Mouse (Mus musculus): ENCODE results near the gene Cav3. TPM values are rescaled to one million over a fixed set of nuclear protein-coding genes. Genes with fewer than 3 reads are reported as not detected.
A peak's percentile ranks its signal among the peaks of the same experiment; 100 is the strongest.

Cav3 gene
- under 1 TPM; 0.86 to 0.92 TPM for total RNA-seq (2021)
- long read RNA-seq: 0 reads

GRCm38 (mm10) chr6:112459341-112459749 lies at the start of gene Cav3:
Gene Cav3, plus strand, starts transcription at chr6:112459505.
- DNase-seq (ENCODE audit: low spot score in 2 of 2): no peak

- DNase-seq (ENCODE audit: low spot score in 2 of 2): peak; percentile 32 to 40
Observed at GRCm38 (mm10) chr6:112419333-112419732, 40.0 kb upstream of the Cav3 start.

GRCm38 (mm10) chr6:112420883-112421282 lies 38.4 kb upstream of the Cav3 start:
- no peak for DNase-seq (ENCODE audit: low spot score in 2 of 2)

GRCm38 (mm10) chr6:112423746-112424501 lies 35.4 kb upstream of the Cav3 start:
- DNase-seq (ENCODE audit: low spot score in 2 of 2): no peak

- DNase-seq (ENCODE audit: low spot score in 2 of 2): no peak
Observed at GRCm38 (mm10) chr6:112426018-112426732, 33.1 kb upstream of the Cav3 start.

GRCm38 (mm10) chr6:112445675-112446074 lies 13.6 kb upstream of the Cav3 start:
- DNase-seq (ENCODE audit: low spot score in 2 of 2): no peak

- DNase-seq (ENCODE audit: low spot score in 2 of 2): no peak
Observed at GRCm38 (mm10) chr6:112461459-112461858, 2.2 kb downstream of the Cav3 start.

GRCm38 (mm10) chr6:112463331-112463730 lies 4.0 kb downstream of the Cav3 start:
- no peak for DNase-seq (ENCODE audit: low spot score in 2 of 2)

- DNase-seq (ENCODE audit: low spot score in 2 of 2): no peak
Observed at GRCm38 (mm10) chr6:112465441-112465840, 6.1 kb downstream of the Cav3 start.

- no peak for DNase-seq (ENCODE audit: low spot score in 2 of 2)
Observed at GRCm38 (mm10) chr6:112466001-112466400, 6.7 kb downstream of the Cav3 start.

GRCm38 (mm10) chr6:112471644-112472043 lies 12.3 kb downstream of the Cav3 start:
- DNase-seq (ENCODE audit: low spot score in 2 of 2): no peak

GRCm38 (mm10) chr6:112479861-112480260 lies 20.6 kb downstream of the Cav3 start:
- no peak for DNase-seq (ENCODE audit: low spot score in 2 of 2)

- peak in 1 of 2 experiments; percentile 51 for DNase-seq (ENCODE audit: low spot score in 2 of 2)
Observed at GRCm38 (mm10) chr6:112484316-112484715, 25.0 kb downstream of the Cav3 start.

- no peak for DNase-seq (ENCODE audit: low spot score in 2 of 2)
Observed at GRCm38 (mm10) chr6:112487993-112488392, 28.7 kb downstream of the Cav3 start.

GRCm38 (mm10) chr6:112488821-112489180 lies 29.5 kb downstream of the Cav3 start:
- no peak for DNase-seq (ENCODE audit: low spot score in 2 of 2)

- DNase-seq (ENCODE audit: low spot score in 2 of 2): no peak
Observed at GRCm38 (mm10) chr6:112489181-112489909, 30.0 kb downstream of the Cav3 start.

- no peak for DNase-seq (ENCODE audit: low spot score in 2 of 2)
Observed at GRCm38 (mm10) chr6:112489910-112490559, 30.7 kb downstream of the Cav3 start, which contains the start of gene Oxtr. Gene Oxtr, minus strand, starts transcription at chr6:112489943.

GRCm38 (mm10) chr6:112490625-112491242 lies 31.4 kb downstream of the Cav3 start:
- DNase-seq (ENCODE audit: low spot score in 2 of 2): peak; percentile 74 to 90

- no peak for DNase-seq (ENCODE audit: low spot score in 2 of 2)
Observed at GRCm38 (mm10) chr6:112491521-112491920, 32.2 kb downstream of the Cav3 start.

- no peak for DNase-seq (ENCODE audit: low spot score in 2 of 2)
Observed at GRCm38 (mm10) chr6:112492656-112493055, 33.4 kb downstream of the Cav3 start.

- no peak for DNase-seq (ENCODE audit: low spot score in 2 of 2)
Observed at GRCm38 (mm10) chr6:112493371-112493770, 34.1 kb downstream of the Cav3 start.
